Mouse (Mus musculus) kidney, postnatal 14 days (tissue): ENCODE data around the gene Bloc1s3.

ENCODE experiments used
- DNase-seq: peaks from one replicate; pipeline ENCODE4 v3.0.0; 2022; ENCODE audit warnings: mixed read lengths

The Bloc1s3 gene

DNA sequence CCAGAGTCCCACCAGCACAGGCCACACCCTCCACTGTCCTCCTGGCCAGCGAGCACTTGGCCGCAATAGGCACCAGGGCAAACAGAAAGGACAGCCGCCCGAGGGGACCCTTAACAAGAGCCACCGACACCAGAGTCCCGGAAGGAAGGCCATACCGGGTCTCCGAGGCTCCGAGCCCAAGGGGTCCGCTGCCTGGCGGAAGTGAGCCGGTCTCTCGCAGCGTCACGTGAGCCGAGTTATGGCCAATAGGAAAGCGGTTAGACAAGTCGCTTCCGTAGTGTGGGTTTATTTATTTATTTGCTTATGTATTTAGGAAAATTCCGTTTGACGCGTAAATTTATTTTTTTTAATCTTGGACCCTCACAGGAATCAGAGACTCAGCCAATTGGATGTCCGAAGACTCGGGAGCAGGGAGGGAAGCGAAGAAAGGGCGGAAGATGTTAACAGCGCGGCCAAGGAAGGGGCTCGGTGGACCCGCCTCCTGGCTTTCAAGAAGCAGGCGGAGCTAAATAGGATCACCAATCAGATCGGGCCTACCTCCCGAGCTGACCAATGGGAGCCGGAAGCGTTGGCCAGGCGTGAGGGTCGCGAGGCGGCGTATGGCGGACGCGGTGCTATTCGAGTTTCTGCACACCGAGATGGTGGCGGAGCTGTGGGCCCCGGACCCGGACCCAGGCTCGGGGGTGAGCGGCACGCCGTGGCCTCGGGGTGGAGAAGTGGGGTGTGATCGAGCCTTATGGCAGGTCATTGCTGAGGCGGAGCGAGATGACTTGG lies at the start of gene Bloc1s3, which contains the start of gene Trappc6a:
Bloc1s3 (minus strand) TSS at position 218 of the 774 bp plus-strand sequence.
Trappc6a (plus strand) TSS at position 246 of the 774 bp plus-strand sequence.
- DNase-seq: peak; percentile 96

DNA sequence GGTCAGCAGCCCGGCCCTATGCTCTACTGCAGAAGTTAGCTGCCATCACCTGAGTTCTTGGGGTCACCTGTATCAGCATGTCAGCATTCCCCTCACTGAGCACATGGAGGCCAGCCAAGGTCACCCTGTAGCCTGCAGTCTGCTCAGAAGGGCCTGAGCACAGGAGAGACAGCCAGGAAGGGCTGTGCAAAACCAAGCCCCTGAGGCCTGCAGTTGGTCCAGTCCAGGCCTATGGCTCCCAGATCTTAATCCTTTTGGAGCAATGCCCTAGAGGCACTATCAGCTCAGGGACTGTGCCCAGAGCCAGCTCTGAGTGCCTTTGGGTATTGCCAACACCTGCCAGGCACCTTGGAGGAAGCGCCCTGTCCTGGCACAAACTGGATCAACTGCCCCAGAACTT lies 48.9 kb upstream of the Bloc1s3 start:
- peak; percentile 52 for DNase-seq

DNA sequence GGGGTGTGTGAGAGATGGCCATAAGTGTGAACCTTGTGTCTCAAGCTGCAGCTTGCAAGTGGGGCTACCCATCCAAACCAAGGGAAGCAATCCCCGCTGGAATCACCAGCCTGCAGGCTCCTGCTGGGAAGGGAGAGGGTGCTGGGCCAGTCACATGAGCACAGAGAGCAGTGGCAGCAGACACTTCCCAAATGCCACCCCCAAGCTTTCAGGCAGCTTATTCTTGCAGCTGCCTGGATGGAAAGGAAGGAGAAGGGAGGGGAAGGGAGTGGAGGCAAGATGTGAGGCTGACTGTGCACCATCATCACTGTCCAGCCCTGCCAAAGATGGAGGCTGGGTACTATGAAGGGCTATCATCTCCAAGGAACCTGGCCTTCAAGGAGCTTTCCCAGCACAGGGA lies 46.0 kb upstream of the Bloc1s3 start:
- DNase-seq: no peak

DNA sequence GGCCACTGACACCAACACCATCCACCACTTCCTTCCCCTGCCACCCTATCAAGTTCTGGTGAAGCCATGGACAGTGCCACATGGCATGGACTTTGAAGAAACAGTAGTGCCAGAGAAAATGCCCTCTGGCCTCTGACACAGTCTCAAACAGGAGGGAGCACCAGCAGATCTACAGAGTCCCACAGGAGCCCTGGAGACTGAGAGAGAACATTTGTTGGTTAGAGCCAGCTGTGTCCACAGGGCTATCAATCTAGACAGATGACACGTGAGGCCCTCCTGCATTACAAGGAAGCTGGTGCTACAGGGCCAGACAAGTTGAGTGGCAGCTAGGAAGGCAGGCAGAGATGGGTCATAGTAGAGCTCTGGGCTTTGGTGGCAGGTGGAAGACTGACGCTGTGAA lies 44.3 kb upstream of the Bloc1s3 start:
- DNase-seq: no peak

DNA sequence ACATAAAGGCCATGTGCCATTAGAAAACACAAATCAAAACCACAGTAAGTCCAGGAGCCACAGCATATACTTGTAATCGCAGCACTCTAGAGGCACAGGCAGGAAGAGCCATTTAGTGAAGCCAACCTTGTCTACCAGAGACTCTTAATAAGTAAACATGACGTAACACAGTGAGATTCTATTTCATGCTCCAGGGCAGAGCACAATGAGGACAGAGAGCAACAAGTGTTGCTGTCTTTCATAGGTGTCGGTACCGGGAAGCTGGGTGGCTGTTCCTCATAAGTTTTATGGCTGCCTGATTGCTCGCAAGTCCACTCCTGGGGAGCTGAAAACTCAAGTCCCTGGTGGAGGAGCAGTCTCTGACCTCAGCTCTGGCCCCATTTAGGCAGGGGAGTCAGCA lies 43.5 kb upstream of the Bloc1s3 start:
- no peak for DNase-seq

DNA sequence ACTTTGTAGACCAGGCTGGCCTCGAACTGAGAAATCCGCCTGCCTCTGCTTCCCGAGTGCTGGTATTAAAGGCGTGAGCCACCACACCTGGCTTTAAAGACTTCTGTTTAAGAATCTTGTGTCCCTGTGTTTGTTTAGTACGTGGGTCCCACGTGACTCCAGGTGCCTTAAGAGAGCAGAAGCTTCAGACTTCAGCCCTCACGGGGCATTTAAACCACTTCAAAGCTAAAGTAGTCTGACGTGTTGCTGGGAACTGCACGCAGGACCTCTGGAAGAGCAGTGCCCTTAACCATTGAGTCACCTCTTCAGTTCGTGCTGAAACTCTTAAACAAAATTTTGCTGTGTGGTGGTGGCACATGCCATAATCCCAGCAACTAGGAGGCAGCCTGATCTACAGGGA lies 41.2 kb upstream of the Bloc1s3 start:
- DNase-seq: no peak

DNA sequence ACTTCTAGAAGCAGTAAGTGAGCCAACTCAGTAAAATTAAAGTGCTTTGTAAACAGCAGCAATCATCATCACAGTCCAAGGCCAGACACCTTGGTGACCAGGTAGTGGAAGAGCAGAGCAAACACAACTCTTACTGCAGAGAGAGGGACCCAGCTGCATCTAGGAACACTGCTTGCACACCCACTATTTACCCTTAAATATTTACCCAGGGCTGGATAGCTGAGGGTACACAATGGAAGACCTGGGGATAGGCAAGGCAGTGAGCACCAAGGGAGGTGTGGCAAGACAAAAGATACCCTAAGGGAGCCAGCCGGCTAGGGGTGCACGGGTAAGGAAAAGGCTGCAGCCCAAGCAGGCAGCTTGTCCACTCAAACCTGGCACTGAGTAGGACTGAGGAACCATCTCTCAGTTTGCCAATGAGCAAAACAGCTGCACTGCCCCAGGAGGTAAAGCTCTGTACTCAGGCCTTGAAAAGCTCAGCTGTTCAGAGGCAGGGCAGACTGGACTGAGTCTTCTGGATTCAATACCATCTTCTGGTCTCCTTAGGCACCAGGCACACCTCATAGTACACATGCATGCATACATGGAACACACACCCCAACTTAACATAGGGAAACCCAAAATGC lies 39.3 kb upstream of the Bloc1s3 start:
- DNase-seq: no peak

DNA sequence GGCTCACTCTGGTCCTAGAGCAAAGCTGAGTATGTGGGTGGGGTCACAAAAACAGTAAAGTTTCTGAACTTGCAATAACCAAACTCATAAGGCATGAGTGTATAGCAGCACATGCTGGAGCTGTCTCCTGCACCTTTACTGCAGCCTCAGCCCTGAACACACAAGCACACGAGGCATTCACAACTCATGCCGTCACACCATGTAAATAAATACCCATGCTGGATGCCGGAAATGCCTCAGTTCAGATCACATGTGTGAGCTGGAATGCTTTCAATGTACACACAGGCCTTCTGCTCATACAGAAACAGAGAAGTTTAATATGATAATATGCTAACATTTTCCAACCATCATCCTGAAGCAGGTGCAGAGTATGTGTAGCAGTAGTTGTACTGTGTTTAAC lies 37.8 kb upstream of the Bloc1s3 start:
- no peak for DNase-seq

DNA sequence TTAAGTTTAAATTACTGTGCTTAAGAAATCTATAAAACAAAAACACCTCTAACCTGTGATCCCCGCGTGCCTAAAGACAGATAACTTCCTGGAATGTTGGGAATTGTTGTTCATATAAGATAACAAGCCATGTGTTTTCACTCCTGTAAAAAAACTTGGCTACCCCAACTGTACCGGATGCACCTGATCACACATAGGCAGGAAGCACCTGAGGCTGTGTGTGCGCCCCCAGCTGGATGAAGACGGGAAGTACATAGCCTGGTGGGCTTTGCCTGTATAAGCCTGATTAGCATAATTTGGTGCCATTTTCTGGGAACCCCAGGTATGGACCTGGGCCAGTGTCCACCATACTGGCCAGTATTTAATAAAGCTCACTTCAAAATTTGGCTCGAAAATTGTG lies 35.4 kb upstream of the Bloc1s3 start:
- DNase-seq: peak; percentile 38

DNA sequence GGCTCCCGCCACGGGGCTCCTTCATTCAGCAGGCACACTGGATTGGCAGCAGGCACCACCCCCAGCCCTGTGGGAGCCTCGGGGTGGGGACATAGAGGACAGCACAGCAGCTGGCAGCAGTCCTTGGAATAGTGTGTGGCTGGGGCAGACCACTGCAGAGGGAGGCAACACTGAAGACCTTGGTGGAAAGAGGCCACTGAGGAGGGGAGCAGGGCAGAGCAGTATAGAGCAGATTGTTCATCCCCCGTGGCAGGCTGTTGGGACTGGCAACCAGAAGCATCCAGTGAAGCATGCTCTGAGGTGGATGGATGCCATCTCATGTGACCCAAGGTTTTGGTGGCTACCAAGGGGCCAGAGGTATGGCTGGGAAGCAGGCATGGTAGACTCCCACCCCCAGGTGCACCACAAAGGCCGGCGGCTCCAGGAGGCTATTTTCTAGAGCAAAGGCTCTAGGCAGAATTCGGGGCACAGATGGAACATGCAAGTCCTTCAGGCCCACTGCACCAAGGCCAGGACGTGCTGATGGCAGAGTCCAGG lies 34.1 kb upstream of the Bloc1s3 start:
- peak; percentile 23 for DNase-seq

DNA sequence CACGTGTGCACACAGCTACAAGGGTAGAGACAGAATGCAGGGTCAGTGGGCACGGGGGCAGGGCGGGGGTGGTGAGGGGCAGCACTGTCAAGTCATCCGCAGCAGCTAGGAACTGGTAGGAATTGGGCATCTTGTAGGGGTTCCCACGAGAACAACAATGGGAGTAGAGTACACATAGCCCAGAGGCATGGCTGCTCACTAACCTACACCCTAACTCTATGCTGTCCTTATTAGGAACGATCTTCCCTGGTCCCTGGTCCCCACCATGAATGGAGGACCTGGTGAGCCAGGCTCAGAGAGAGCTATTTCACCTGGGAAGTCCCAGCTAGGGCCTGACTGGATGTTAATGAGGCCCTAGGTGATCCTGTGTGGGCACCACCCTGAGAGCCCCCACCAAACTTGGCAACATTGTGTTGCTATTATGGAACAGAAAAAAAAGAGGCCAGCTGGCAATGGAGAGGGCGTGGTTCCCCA lies 33.6 kb upstream of the Bloc1s3 start:
- DNase-seq: no peak

DNA sequence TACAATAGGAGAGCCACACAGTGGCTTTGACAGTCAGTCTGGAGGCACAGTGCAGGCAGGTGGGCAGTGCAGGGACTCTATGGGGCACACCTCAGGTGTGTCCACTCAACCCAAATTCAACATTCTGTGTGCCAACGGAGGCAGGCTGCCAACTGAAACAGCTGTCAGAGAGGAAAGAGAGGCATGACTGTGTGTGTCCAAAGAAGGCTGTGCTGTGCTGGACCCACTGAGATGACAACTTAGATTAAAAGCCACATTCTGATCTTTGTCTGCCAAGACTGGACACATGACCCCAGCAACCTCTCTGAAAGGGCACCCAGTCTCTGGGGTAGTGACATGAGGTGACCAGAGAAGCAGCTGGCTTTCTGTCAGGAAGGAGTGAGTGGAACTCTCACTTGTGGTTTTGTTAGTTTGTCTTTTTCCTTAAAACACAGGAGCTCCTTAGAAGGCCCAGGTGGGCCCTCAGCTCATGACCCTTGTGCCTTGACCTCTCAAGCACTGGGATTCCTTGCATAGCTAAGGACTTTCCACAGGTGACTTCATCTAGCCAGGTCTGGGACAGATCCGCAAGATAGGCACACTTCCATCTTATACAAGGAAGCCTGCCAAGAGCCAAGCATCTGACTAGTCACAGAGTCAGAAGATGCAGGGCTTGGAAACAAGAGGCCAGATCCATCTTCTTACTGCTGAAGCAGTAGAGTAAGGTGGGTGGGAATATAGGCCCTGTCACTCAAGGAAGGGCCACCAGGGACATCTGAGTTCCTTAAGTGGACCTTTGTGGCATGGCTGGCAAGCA lies 32.8 kb upstream of the Bloc1s3 start:
- DNase-seq: no peak

DNA sequence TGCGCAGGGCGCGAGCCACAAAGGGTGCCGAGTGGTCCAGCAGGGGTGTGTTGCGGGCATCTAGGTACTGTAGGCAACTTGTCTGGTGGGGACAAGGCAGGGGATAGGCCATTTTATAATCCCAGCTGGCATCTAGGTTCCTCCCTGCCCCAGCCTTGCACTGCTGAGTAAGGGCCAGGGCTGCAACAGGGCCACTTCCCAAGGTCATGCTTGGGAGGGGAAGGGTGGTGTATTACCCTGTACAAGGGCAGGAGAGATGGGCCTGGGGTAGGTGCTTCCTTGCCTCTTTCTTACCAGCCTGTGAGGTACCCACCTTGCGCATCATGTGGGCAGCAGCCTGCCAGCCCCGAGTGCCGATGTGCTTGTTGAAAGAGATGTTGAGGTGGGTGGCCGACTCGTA lies 26.5 kb upstream of the Bloc1s3 start:
- no peak for DNase-seq

DNA sequence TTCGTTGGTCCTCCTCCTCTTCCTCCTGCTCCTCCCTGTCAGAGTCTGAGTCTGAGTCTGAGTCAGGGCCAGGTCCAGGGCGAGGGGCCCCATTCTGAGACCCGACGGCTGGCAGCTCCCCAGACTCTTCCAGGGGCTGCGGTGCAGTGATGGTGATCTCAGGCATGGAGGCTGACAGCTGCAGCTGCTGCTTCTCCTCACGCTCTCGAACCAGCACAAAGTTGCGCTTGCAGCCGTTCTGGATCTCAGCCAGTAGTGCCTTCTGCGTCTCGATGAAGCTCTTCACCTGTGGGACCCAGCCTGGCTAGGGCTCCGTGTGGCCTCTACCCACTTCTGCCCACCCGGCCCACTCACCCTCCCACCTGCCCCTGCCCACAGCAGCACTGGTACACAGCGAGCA lies 24.1 kb upstream of the Bloc1s3 start:
- no peak for DNase-seq

DNA sequence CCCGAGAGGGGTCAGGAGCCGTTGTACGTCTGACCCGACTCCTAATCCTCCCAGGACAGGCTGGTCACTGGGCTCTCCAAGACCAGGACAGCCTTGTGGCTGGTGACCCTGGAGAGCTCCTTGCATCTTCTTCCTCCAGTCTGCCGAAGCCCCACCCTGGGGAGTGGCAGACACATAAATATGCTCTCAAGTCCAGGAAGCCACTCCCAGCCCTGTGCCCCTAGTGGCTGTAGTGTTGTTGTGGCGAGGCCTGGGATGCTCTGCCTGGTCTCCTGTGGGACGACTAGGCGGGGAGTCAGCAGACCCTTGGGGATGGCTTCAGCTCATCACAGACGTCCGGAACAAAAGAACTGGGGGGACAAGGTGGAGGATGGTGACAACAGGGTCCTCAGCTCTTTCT lies 22.9 kb upstream of the Bloc1s3 start:
- DNase-seq: peak; percentile 24

DNA sequence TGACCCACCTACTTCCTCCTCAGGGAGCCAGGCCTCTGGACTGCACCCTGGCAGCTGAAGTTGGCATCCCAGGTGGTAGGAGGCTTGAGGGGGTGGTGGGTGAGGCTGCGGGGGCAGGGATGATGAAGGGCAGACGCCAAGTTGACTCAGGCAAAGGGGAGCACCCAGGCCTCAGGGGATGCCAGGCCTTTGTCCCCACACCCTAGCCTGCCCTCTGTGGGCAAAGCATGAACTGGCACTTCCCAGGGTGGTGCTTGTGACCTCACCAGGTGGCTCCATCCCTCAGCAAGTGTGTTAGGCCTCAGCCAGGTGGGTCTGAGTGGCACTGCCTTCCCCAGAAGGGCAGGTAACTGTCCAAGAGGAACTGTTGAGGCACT lies 16.9 kb upstream of the Bloc1s3 start:
- no peak for DNase-seq

DNA sequence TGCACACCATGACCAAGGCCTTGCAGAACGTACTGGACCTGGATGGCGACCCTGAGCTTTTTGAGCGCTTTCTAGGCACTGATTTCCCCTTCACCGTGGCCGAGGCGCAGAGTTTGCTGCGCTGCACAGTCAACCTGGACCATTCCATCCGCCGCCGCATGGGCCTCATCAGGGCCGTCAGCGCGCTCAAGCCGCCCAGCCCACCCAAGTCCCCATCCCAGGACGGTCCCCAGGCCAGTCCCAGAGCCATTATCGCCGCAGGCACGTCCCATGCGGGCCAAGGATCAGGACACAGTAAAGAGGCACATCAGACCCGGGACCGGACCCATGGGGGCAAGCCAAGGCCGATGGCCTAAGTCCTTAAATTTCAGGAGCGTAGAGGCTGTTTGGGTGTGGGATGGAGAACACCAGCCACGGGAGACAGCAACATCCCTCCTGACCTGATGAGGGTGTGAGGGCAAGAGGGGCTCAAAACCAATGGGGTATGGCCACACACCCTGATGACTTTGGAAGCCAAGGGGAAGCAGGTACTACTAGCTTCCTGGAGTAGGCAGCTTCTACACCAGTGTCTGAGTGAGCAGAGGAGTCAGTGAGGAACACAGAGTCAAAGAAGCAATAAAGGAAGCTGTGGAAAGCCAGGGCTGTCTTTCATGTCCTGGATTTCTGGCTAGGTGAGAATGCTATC lies 16.4 kb upstream of the Bloc1s3 start:
- no peak for DNase-seq

DNA sequence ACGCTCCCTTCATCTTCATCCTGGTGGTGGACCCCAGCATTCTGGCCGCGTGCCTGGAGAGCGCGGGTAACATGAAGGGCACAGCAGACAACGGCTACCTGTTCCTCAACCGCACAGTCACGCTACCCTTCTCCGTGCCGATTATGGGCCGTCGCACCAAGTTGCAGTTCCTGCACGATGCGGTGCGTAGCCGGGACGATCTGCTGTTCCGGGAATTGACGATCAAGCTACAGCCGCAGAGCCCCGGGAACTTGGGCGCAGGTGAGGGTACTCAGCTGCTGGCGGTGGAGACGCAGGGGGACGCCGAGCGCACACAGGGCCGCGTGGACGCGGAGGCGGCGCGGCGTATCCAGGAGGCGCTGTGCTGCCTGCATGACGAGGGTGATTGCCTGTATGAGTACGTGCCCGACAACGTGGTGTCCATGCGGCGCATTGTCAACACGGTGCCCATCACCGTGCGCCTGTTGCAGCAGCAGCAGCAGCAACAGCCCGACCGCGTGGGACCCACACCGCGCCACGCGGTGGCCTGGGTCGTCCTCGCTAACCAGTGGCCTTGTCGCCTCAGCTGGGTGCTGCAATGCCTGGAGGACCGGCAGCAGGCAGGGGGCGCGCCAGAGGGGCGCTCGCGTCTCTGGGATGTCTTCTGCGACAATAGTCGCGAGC lies 15.7 kb upstream of the Bloc1s3 start:
- DNase-seq: peak; percentile 70

DNA sequence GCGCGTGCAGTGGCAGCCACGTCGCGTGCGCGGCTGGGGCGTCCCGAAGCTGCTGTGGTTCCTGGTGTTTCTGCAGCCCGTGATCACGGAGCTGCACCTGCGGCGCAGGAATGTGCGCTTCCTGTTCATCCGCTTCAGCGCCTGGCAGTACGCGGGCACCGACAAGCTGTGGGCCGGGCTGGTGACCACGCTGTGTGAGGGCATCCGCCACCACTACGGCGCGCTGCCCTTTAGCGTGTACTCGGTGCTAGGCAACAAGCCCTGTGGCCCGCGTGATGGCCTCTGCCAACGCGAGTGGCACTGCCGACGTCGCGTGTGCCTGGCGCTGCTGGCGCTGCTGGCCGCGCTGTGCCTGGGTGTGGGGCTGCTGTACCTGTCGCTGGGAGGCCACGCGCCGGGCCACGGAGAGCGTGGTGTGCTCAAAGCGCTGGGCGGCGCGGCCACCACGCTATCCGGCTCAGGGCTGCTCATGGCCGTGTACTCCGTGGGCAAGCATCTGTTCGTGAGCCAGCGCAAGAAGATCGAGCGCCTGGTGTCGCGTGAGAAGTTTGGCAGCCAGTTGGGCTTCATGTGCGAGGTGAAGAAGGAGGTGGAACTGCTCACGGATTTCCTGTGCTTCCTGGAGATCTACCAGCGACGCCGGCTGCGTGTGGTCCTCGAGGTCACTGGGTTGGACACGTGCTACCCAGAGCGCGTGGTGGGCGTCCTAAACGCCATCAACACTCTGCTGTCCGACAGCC lies 15.0 kb upstream of the Bloc1s3 start:
- peak; percentile 23 for DNase-seq

DNA sequence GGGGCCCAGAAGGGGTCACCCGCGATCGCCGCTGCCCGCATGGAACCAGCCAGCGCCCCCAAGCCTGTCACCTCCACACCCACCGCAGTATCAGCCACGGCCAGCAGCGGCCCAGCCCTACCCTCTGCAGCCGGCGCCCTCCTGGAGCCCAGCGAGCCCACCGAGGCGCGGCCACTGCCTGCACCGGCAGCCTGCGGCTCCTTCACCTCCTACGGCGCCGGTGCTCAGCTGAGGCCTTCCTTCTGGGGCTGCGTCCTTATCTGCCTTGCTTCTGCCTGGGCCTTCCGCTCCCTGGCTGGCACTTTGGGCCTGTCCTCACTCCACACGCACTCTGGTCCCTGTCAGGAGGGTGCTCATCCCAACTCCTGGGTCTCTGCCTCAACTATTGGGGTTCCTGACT lies 11.9 kb upstream of the Bloc1s3 start:
- no peak for DNase-seq

DNA sequence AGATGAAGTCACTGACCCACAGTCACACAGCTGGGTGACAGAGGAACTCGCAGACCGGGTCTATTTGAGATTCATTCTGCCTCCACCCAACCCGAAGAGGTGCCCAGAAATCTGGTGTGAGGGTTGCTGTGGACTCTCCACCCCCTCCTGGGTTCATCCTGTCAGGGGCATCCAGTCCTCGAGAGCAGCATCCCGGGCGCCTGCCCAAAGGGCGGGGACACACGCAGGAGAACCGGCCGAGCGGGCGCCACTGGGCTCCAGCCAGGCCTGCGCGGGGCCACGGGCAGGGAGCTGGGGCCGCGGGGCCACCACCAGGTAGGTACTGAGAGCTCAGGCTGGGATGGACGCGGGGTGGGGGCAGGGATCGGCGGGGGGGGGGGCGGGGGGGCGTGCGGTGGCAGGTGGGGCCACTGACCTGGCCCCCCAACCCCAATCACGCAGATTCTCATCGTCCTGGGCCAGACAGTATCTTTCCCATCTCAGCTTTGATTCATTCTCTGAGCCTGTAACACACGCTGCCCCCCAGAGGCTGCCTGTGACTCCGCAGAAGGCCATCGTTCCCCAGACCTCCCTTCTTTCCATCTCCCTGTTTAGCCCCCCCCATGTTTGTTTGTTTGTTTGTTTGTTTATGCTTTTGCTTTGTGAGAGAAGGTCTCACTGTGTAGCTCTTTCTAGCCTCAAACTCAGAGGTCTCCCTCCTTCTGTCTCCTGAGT lies 9.6 kb upstream of the Bloc1s3 start, which contains the start of gene Nkpd1:
Nkpd1 (plus strand) TSS at position 187 of the 714 bp plus-strand sequence.
- DNase-seq: peak; percentile 44
